Comparison of ENCODE assay signal across 22 mouse cellular contexts in the genomic region with DNA sequence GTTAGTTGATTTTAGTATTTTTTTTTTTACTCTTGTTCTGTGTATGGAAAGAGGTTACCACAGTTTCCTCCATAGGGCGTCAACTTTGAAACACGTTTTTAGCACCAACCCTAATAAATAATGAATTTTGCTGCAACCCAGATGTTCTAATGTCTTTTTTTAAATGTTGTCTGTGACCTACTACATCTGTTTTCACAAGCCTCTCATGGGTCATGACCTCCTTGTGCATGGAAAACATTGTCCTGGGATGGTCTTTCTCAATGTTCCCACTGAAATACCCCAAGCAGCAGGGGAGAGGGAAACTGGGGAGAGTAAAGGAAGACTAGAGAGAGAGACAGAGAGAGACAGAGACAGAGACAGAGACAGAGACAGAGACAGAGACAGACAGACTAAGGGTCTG.
DNase-seq lines count a peak whose midpoint lies in the region; ATAC-seq lines count a peak whose summit lies in the region.
"Had no signal": no experiment of that assay in that cellular context is flagged by ENCODE, and none has a peak within 500 bp of the region (broad histone marks: within the 10 kb centered on the region; RNA-seq: fewer than 3 reads in every experiment).

No protein-coding gene starts in this region.

- no peak overlapping the region for H3K4me2 ChIP-seq in intestine, embryonic 14.5 days (ENCODE audit: low read length)
- no peak overlapping the region for H3K4me2 ChIP-seq in intestine, embryonic 15.5 days (replicated peaks)
- H3K4me2 ChIP-seq: embryonic facial prominence, embryonic 15.5 days; heart, embryonic 12.5 days; hindbrain, embryonic 15.5 days had no signal

- no peaks in the 10 kb centered on the region for H3K4me1 ChIP-seq in intestine, embryonic 14.5 days (replicated peaks; ENCODE audit: control insufficient read depth, insufficient read depth, low read length)
- H3K4me1 ChIP-seq in intestine, embryonic 15.5 days (replicated peaks), result 0 out of 2 replicates have a peak, but pooled peaks cover 5% of the 10 kb centered on the region
- peaks cover 37% of the 10 kb centered on the region for H3K4me1 ChIP-seq in limb, embryonic 10.5 days
- H3K4me1 ChIP-seq: embryonic facial prominence, embryonic 15.5 days; forebrain, embryonic 10.5 days had no signal

- no peak overlapping the region for H3K27ac ChIP-seq in intestine, embryonic 14.5 days (ENCODE audit: low read depth)
- no peak overlapping the region for H3K27ac ChIP-seq in intestine, embryonic 15.5 days
- H3K27ac ChIP-seq in limb, embryonic 10.5 days, result 0 out of 2 replicates have a peak overlapping the region, but pooled peaks have one; percentile 42
- H3K27ac ChIP-seq: embryonic facial prominence, embryonic 15.5 days; forebrain, embryonic 10.5 days; hindbrain, embryonic 10.5 days; hindbrain, embryonic 15.5 days had no signal

- H3K27me3 ChIP-seq in intestine, embryonic 14.5 days (replicated peaks; ENCODE audit: control insufficient read depth, insufficient read depth, low read length), result no peaks in the 10 kb centered on the region
- no peaks in the 10 kb centered on the region for H3K27me3 ChIP-seq in intestine, embryonic 15.5 days (replicated peaks)
- H3K27me3 ChIP-seq in limb, embryonic 10.5 days (ENCODE audit: low read depth, poor library complexity, severe bottlenecking), result no peaks in the 10 kb centered on the region
- H3K27me3 ChIP-seq: CH12.LX; embryonic facial prominence, embryonic 15.5 days; heart, embryonic 12.5 days; hindbrain, embryonic 15.5 days; Patski had no signal

- H3K4me3 ChIP-seq in intestine, embryonic 14.5 days (ENCODE audit: low read depth, low read length), result no peak overlapping the region
- no peak overlapping the region for H3K4me3 ChIP-seq in intestine, embryonic 15.5 days (replicated peaks)
- no peak overlapping the region for H3K4me3 ChIP-seq in limb, embryonic 10.5 days
- H3K4me3 ChIP-seq: embryonic facial prominence, embryonic 15.5 days; erythroblast, embryonic 14.5 days; forebrain, embryonic 10.5 days; gastrocnemius, adult 2 months; heart, embryonic 12.5 days; hindbrain, embryonic 10.5 days; hindbrain, embryonic 15.5 days had no signal

- H3K9ac ChIP-seq in intestine, embryonic 14.5 days (ENCODE audit: low read length), result no peak overlapping the region
- H3K9ac ChIP-seq in intestine, embryonic 15.5 days, result no peak overlapping the region
- H3K9ac ChIP-seq: embryonic facial prominence, embryonic 15.5 days; heart, embryonic 12.5 days; hindbrain, embryonic 15.5 days had no signal

- H3K36me3 ChIP-seq in intestine, embryonic 14.5 days (ENCODE audit: control insufficient read depth, insufficient read depth, low read length), result no peaks in the 10 kb centered on the region
- H3K36me3 ChIP-seq in intestine, embryonic 15.5 days, result no peaks in the 10 kb centered on the region
- H3K36me3 ChIP-seq in limb, embryonic 10.5 days, result no peaks in the 10 kb centered on the region
- H3K36me3 ChIP-seq: embryonic facial prominence, embryonic 15.5 days; forebrain, embryonic 10.5 days; heart, embryonic 12.5 days; hindbrain, embryonic 10.5 days; hindbrain, embryonic 15.5 days had no signal

- 47% methylated on average over 2 of the region's 2 CpGs for WGBS in intestine, embryonic 14.5 days
- 50% methylated on average over 2 of the region's 2 CpGs for WGBS in intestine, embryonic 15.5 days
- 32% methylated on average over 2 of the region's 2 CpGs for WGBS in limb, embryonic 10.5 days

- DNase-seq in intestine, embryonic 14.5 days (ENCODE audit: low spot score), result peak; percentile 29
- peak; percentile 11 for DNase-seq in lung, postnatal 10 days
- no peak for DNase-seq in lung, adult 18-20 months
- no peak for DNase-seq in limb, embryonic 10.5 days (ENCODE audit: low spot score)
- DNase-seq in urinary bladder, adult 2 months (ENCODE audit: low spot score), result no peak
- DNase-seq in B cell, adult 2 months, result no peak
- DNase-seq: adrenal gland, adult 2 months; adrenal gland, postnatal 25 days; cerebellum, adult 2 months; gastrocnemius, adult 2 months; gastrocnemius, postnatal 25 days had no signal

- H3K9me3 ChIP-seq in intestine, embryonic 14.5 days (ENCODE audit: control insufficient read depth, low read length), result no peaks in the 10 kb centered on the region
- no peaks in the 10 kb centered on the region for H3K9me3 ChIP-seq in intestine, embryonic 15.5 days
- H3K9me3 ChIP-seq in limb, embryonic 10.5 days (replicated peaks), result no peaks in the 10 kb centered on the region
- H3K9me3 ChIP-seq: embryonic facial prominence, embryonic 15.5 days; forebrain, embryonic 10.5 days; heart, embryonic 12.5 days; hindbrain, embryonic 10.5 days; hindbrain, embryonic 15.5 days had no signal

- ATAC-seq in intestine, embryonic 14.5 days (replicated peaks; ENCODE audit: low FRiP score, low TSS enrichment, low read depth), result no peak
- no peak for ATAC-seq in intestine, embryonic 15.5 days
- ATAC-seq: activated CD4-positive, CD25-positive, alpha-beta regulatory T cell, adult 4 months; forebrain, embryonic 14.5 days had no signal

Comparison
In these comparisons a context has a peak if more than half of its experiments do, and no peak if none do; other contexts are left out.
1. DNase-seq: peak in intestine, embryonic 14.5 days (single experiment) and lung, postnatal 10 days (single experiment); none in lung, adult 18-20 months (0 of 2), limb, embryonic 10.5 days (single experiment), urinary bladder, adult 2 months (single experiment) and B cell, adult 2 months (0 of 2).